Mouse (Mus musculus): Measurements from ENCODE around the gene Nemp2. TPM values are rescaled to one million over a fixed set of nuclear protein-coding genes. Genes with fewer than 3 reads are reported as not detected.

Gene Nemp2
- polyA plus RNA-seq, 2 experiments = 1.6 to 2.6 TPM

DNA sequence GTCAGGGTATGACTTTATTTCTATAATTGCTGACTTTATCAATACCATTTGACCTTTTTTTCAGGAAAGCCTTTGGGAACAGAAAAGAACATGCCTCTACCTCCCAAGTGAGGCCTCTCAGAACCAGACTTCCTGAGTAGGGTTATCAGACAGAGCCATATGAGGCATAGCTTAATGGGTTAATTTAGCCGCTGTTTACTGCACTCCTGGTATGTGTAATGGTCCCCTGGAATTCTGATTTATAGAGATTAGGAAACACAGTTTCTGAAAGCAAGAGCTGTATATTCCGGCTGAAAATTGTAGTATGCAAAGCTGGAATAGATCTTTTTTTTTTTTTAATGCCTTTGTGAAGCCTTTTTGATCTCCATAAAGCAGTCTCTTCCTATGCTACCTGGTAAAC, 29.8 kb downstream of the Nemp2 start:
- Histone ChIP-seq H3K9ac (replicated peaks) (no peak overlapping the region), H3K9me3 (ENCODE audit: control insufficient read depth, low read length) (no peaks in the 10 kb centered on the region), H3K27ac (no peak overlapping the region), H3K36me3 (replicated peaks; ENCODE audit: control insufficient read depth, insufficient read depth, low read depth) (no peaks in the 10 kb centered on the region), H3K4me2 (ENCODE audit: low read depth) (no peak overlapping the region), H3K27me3 (ENCODE audit: control insufficient read depth, insufficient read depth, low read length) (no peaks in the 10 kb centered on the region), H3K4me1 (replicated peaks; ENCODE audit: control insufficient read depth in 2 of 2, insufficient read depth in 2 of 2, low read length in 1 of 2) (no peaks in the 10 kb centered on the region), H3K4me3 (ENCODE audit: insufficient read depth in 1 of 2, low read depth in 2 of 2, low read length in 2 of 2) (no peak overlapping the region)
- no peak for ATAC-seq (ENCODE audit: insufficient read depth)
- TF ChIP-seq CTCF (IDR thresholded peaks at IDR 0.05; ENCODE audit: low read depth) (no peak), EP300 (IDR thresholded peaks at IDR 0.05; ENCODE audit: low read depth) (no peak)
- no peak for DNase-seq (ENCODE audit: low read depth in 3 of 3, low spot score in 3 of 3)
- WGBS (ENCODE audit: insufficient replicate concordance) = 42% methylated on average over 2 of the region's 2 CpGs

DNA sequence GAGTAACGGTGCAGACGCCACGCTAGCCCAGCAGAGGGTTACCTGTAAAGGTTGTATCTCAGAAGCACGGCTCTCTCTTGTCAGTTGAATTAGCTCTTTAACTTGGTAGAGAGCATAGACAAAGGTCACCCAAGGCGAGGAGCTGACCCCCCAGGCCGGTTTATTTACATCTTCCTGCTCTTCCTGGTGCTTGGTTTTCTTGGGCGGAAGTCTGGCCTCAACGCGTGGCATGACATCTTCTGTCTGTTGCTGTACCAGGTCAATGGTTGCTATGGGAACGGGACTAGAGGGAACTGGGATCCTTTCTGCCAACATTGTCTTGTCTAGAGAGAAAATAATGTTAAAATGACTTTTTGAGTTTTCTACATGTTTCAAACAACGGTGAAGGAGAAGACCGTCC, 30.3 kb downstream of the Nemp2 start:
- no peaks in the 10 kb centered on the region for H3K9me3 ChIP-seq (ENCODE audit: control insufficient read depth, low read length)
- WGBS (ENCODE audit: insufficient replicate concordance) = 61% methylated on average over 12 of the region's 12 CpGs
- DNase-seq (ENCODE audit: low read depth in 3 of 3, low spot score in 3 of 3) (no peak), ATAC-seq (ENCODE audit: insufficient read depth) (no peak)
- TF ChIP-seq CTCF (IDR thresholded peaks at IDR 0.05; ENCODE audit: low read depth) = no peak
- no peak for TF ChIP-seq EP300 (IDR thresholded peaks at IDR 0.05; ENCODE audit: low read depth)
- no peak overlapping the region for H3K9ac ChIP-seq (replicated peaks)
- no peak overlapping the region for H3K4me3 ChIP-seq (ENCODE audit: insufficient read depth in 1 of 2, low read depth in 2 of 2, low read length in 2 of 2)
- no peaks in the 10 kb centered on the region for H3K36me3 ChIP-seq (replicated peaks; ENCODE audit: control insufficient read depth, insufficient read depth, low read depth)
- H3K27ac ChIP-seq = no peak overlapping the region
- no peaks in the 10 kb centered on the region for H3K27me3 ChIP-seq (ENCODE audit: control insufficient read depth, insufficient read depth, low read length)
- no peak overlapping the region for H3K4me2 ChIP-seq (ENCODE audit: low read depth)
- no peaks in the 10 kb centered on the region for H3K4me1 ChIP-seq (replicated peaks; ENCODE audit: control insufficient read depth in 2 of 2, insufficient read depth in 2 of 2, low read length in 1 of 2)

DNA sequence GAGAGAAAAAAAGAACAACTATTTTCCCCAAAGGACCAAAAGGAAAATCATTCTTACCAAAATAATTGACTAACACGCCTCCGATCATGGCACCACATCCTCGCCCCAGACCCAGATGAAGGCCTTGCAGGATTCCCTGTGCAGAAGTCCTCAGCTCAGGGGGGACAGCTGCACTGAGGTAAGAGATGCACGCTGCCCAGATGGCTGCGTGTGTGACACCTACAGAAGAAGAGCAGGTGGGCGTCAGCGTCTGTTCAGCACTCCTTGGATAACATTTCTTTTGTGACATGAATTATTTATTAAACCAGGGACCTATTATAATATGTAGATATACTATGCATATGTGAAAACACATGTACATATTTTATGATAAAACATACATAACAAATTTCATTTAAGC, 32.7 kb downstream of the Nemp2 start:
- no peaks in the 10 kb centered on the region for H3K4me1 ChIP-seq (replicated peaks; ENCODE audit: control insufficient read depth in 2 of 2, insufficient read depth in 2 of 2, low read length in 1 of 2)
- no peaks in the 10 kb centered on the region for H3K9me3 ChIP-seq (ENCODE audit: control insufficient read depth, low read length)
- no peak for TF ChIP-seq CTCF (IDR thresholded peaks at IDR 0.05; ENCODE audit: low read depth)
- no peak for TF ChIP-seq EP300 (IDR thresholded peaks at IDR 0.05; ENCODE audit: low read depth)
- no peaks in the 10 kb centered on the region for H3K36me3 ChIP-seq (replicated peaks; ENCODE audit: control insufficient read depth, insufficient read depth, low read depth)
- no peak overlapping the region for H3K4me3 ChIP-seq (ENCODE audit: insufficient read depth in 1 of 2, low read depth in 2 of 2, low read length in 2 of 2)
- DNase-seq (ENCODE audit: low read depth in 3 of 3, low spot score in 3 of 3) (no peak), ATAC-seq (ENCODE audit: insufficient read depth) (no peak)
- H3K4me2 ChIP-seq (ENCODE audit: low read depth) = no peak overlapping the region
- WGBS (ENCODE audit: insufficient replicate concordance) = 73% methylated on average over 7 of the region's 7 CpGs
- no peaks in the 10 kb centered on the region for H3K27me3 ChIP-seq (ENCODE audit: control insufficient read depth, insufficient read depth, low read length)
- H3K9ac ChIP-seq (replicated peaks) = no peak overlapping the region
- no peak overlapping the region for H3K27ac ChIP-seq

DNA sequence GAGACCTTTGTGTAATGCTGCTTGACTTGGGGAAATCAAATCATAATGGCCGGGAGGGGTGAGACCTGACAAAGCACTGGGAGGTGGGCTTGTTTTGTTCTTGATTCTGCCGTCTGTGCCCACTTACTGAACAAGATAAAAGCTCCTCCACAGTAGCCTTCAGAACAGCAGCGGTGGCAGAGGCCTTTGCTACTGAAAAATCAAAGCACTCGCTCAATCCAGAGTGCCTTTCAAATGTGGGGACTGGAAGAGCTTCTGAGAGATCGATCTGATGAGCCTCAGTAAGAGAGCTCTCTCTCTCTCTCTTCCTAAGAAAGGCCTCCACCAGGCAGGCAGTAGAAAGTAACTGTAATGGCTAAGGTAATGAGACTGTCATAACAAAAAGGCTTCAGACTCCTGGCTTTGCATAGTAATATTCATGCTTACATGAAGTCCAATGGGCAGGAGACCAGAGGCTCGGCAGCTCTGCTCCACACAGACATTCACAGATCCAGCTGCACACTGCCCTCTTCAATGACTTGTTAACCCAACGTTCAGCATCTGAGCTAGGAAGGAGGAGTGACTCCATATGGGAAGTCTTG, 38.3 kb downstream of the Nemp2 start:
- no peak overlapping the region for H3K4me3 ChIP-seq (ENCODE audit: insufficient read depth in 1 of 2, low read depth in 2 of 2, low read length in 2 of 2)
- no peaks in the 10 kb centered on the region for H3K9me3 ChIP-seq (ENCODE audit: control insufficient read depth, low read length)

DNA sequence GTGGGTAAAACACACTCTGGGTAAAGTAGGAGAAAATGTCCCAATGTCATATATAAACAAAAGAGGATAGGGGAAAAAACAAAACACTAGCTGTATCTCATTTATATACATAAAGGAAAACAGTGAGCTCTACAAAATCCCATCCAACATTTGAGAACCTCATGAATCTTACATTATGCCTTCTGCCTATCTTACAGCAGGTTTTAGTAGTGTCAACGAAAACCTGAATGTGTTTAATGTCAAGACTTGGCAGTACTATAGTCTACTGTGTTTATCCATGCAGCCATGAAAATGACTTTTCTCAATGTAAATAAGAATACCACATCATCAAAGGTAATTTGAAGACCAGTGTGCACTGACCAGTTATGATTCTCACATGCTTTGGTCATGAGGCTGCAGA, 39.4 kb downstream of the Nemp2 start:
- no peak overlapping the region for H3K27ac ChIP-seq
- H3K4me1 ChIP-seq (replicated peaks; ENCODE audit: control insufficient read depth in 2 of 2, insufficient read depth in 2 of 2, low read length in 1 of 2) = no peaks in the 10 kb centered on the region
- H3K36me3 ChIP-seq (replicated peaks; ENCODE audit: control insufficient read depth, insufficient read depth, low read depth) = no peaks in the 10 kb centered on the region
- WGBS (ENCODE audit: insufficient replicate concordance) = 70% methylated on average over 1 of the region's 1 CpGs
- no peaks in the 10 kb centered on the region for H3K27me3 ChIP-seq (ENCODE audit: control insufficient read depth, insufficient read depth, low read length)
- H3K9me3 ChIP-seq (ENCODE audit: control insufficient read depth, low read length) = no peaks in the 10 kb centered on the region
- no peak overlapping the region for H3K4me2 ChIP-seq (ENCODE audit: low read depth)
- DNase-seq (ENCODE audit: low read depth in 3 of 3, low spot score in 3 of 3) (no peak), ATAC-seq (ENCODE audit: insufficient read depth) (no peak)
- no peak overlapping the region for H3K4me3 ChIP-seq (ENCODE audit: insufficient read depth in 1 of 2, low read depth in 2 of 2, low read length in 2 of 2)
- H3K9ac ChIP-seq (replicated peaks) = no peak overlapping the region
- TF ChIP-seq CTCF (IDR thresholded peaks at IDR 0.05; ENCODE audit: low read depth) (no peak), EP300 (IDR thresholded peaks at IDR 0.05; ENCODE audit: low read depth) (no peak)

More for the DNA sequence above, 38.3 kb downstream of the Nemp2 start:
- Histone ChIP-seq H3K27ac (no peak overlapping the region), H3K4me1 (replicated peaks; ENCODE audit: control insufficient read depth in 2 of 2, insufficient read depth in 2 of 2, low read length in 1 of 2) (no peaks in the 10 kb centered on the region), H3K27me3 (ENCODE audit: control insufficient read depth, insufficient read depth, low read length) (no peaks in the 10 kb centered on the region), H3K4me2 (ENCODE audit: low read depth) (no peak overlapping the region), H3K9ac (replicated peaks) (no peak overlapping the region), H3K36me3 (replicated peaks; ENCODE audit: control insufficient read depth, insufficient read depth, low read depth) (no peaks in the 10 kb centered on the region)
- TF ChIP-seq CTCF (IDR thresholded peaks at IDR 0.05; ENCODE audit: low read depth) (no peak), EP300 (IDR thresholded peaks at IDR 0.05; ENCODE audit: low read depth) (no peak)
- no peak for ATAC-seq (ENCODE audit: insufficient read depth)
- DNase-seq (ENCODE audit: low read depth in 3 of 3, low spot score in 3 of 3) = no peak
- 52% methylated on average over 7 of the region's 7 CpGs for WGBS (ENCODE audit: insufficient replicate concordance)
